Mouse (Mus musculus): ENCODE results near the gene Tgfb1i1.

Gene Tgfb1i1

DNA sequence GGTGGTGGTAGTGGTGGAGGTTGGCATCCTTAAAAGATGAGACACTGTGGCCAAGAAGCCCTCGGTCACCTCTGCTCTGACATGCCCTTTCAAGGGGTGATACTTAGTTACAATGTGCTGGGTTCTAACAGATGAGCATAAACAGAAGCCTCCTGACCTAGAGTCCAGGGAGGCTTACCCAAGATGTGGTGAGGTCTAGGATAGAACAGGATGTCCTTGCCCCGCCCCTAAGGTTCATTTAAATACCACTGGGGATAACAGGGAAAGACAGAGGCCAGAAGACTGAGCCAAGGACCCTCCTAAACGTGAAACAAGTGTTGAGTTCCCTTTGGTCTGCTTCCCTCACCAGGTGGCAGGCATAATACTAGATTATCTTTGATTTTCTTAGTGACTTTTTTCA is 49.9 kb downstream of the Tgfb1i1 start:
- no peak for DNase-seq

DNA sequence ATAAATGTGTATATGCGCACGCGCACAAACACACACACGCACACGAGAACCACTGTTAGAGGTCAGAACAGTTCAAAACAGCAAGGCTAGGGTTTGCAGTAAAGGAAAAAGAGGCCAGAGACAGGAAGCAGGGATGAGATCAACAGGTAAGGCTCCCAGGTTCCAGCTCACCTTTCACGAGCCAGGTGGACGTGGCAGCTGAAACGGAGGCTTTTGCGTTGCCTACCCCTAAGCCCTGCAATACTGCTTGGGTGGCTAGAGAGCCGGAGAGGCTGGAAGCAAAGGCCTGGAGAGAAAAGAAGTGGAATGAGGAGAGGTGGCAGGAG is 50.6 kb downstream of the Tgfb1i1 start:
- no peak for DNase-seq

DNA sequence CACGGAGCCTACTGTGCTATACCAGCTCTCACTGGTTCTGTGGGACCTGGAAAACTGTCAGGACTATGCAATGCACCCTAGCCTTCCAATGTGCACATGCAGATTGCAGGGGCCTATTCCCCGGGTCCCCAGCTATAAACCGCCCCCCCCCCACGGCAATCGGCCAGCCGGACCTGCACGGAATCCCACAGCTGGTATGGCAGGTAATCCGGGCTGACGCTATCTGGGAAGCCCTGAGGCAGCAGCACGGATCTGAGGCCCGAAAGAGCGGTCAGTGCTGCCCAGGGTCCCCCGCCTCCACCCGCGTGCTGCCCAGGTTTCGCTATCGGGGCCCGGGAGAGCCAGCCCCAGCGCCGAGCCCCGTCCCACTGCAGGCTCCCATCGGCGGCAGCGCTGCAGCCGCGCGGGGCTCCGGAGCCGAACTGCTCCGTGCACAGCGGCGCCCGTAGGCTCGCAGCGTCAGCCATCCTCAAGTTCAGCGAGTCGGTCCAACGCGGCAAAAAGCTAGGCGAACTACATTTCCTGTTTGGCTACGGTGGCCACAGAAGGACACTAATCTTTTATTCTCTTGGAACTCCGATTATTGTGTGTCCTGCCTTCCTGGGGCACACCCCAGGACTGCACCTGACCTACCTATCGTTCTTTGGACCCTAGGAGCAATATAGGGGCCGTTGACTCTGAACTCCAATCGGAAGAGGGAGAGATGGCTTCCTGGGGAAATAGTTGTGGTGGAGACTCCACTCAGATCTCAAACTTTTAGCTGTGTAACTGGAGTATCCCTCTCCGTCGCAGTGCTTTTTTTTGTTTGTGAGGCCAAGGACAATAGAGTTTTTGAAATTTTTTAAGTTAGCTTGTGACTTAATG is 51.2 kb downstream of the Tgfb1i1 start, which contains the start of gene BC017158:
BC017158 (minus strand) TSS at position 554 of the 864 bp plus-strand sequence.
- DNase-seq: peak; percentile 86

DNA sequence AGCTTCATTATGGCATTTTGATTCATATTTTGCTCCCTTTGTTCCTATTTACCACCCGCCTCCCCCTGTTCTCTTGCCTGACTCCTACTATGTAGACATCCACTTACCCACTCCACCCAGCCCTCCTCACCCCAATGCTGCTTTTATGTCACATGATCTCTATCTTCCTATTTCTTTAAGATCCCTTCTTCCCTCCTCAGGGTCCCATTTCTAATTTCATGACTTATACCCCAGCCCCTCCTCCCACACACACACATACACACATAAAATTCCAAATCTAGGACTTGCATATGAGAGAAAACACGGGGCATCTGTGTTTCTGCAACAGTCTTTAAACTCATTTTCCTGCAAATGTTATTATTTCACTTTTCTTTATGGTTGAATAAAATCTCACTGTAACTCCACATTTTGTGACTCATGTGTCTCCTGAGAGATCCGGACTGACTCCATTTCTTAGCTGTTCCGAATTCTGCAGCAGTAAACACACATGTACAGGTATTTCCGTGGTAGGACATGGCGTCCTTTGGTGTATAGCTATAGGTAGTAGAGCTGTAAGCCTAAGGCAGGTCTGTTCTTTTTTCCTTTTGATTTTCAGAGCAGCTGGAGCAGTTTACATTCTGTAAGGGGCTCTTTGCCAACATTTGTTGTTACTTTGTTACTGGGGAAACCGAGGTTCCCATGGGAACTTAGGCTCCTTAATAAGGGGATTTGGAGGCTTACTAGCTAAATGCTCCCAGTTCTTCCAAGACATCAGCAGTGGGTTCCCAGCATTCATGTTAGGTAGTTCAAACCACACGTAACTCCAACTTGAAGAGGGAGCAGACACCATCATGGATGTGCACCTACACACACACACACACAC is 52.1 kb downstream of the Tgfb1i1 start:
- DNase-seq: no peak

DNA sequence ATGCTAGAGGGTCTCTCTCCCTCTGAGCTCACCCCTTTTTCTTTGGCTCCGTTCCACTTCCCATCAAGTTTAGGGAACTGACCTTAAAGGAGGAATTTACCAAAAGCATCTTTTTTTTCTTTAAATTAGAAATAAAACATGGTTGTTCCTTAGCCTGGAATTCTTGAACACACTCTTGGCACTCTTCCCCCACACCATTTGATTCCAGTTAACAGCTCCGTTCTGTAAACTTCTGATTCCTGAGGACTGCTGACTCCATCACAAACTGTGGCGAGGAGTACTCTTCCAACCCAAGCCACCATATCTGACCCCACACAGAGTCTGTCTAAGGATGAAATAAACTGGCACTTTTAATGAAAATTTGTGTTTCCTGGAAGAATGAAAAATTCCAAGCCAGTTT is 54.3 kb downstream of the Tgfb1i1 start:
- DNase-seq: no peak

DNA sequence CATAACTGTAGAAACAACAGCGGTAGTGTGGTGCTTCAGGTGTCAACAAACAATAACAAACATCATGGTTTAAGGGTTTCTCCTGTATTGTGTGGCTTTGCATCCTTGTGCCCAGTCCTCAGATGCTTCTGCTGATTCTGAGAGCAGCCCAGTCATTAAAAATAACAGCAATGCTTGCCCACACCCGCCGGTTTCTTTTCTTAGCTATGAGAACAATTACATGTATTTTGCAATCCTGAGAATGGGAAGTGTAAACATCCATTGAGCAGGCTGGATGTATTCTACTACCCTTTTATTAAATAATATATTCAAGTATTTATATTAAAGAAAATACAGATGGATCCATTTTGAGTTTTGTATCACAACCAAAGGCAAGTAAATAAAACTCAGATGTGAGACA is 55.5 kb downstream of the Tgfb1i1 start:
- DNase-seq: no peak

DNA sequence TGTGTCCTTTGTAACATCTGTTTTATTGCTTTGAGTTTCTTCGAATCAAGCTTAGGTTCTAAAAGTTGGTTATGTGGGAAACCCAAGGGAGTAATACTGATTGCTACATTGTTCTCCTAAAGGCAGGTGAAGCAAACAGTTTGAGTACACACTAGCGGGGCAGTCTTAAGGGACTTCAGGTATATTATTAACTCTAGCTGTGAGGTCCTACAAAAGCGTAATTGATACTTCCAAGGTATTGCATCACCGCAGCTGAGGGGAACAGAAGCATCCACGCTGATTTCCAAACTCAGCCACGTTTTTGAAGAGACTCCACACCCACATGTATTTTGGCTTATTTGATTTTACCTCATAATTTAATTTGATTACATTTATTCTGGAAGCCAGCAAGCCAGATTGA is 57.6 kb downstream of the Tgfb1i1 start:
- DNase-seq: no peak

DNA sequence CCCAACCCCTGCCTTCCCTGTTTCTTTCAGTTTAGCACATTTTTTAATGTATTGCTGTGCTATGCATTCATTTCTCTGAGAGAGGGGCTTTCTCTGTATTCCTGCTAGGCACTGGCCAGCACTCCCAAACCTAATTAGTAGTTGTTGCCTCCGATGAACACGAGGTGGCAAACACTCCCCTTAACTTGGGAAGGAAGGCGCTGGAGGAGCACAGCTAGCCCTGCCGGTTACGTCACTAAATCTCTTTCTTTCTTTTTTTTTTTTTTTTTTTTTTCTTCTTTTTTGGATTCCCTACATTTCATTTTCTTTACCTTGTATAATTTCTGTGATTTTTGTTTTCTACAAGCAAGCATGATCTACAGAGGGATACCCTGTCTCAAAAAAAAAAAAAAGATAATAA is 58.3 kb downstream of the Tgfb1i1 start:
- peak; percentile 62 for DNase-seq
